Mouse (Mus musculus): ENCODE results near the gene Slc16a10. TPM values are rescaled to one million over a fixed set of nuclear protein-coding genes. Genes with fewer than 3 reads are reported as not detected.

Slc16a10 gene
- polyA plus RNA-seq, 1 experiment, result 114 TPM

- WGBS, result 41% methylated on average over 10 of the region's 10 CpGs
- Histone ChIP-seq H3K4me3 (ENCODE audit: low read depth, low read length) (no peak overlapping the region), H3K4me1 (ENCODE audit: control insufficient read depth, insufficient read depth, insufficient read length, low read length) (no peaks in the 10 kb centered on the region), H3K36me3 (ENCODE audit: control insufficient read depth, insufficient read depth, low read length) (no peaks in the 10 kb centered on the region), H3K27me3 (ENCODE audit: control insufficient read depth, insufficient read depth, low read length) (no peaks in the 10 kb centered on the region), H3K27ac (ENCODE audit: insufficient read depth, low read depth, low read length) (no peak overlapping the region)
- TF ChIP-seq CTCF (IDR thresholded peaks at IDR 0.05; ENCODE audit: extremely low read depth, insufficient read length, insufficient replicate concordance, low read depth, low read length), result no peak
These were observed 135.1 kb downstream of the Slc16a10 start for GRCm38 (mm10) chr10:40006963-40007362.

- H3K27ac ChIP-seq (ENCODE audit: insufficient read depth, low read depth, low read length), result no peak overlapping the region
- H3K27me3 ChIP-seq (ENCODE audit: control insufficient read depth, insufficient read depth, low read length), result no peaks in the 10 kb centered on the region
- 89% methylated on average over 2 of the region's 2 CpGs for WGBS
- H3K36me3 ChIP-seq (ENCODE audit: control insufficient read depth, insufficient read depth, low read length), result no peaks in the 10 kb centered on the region
- TF ChIP-seq CTCF (IDR thresholded peaks at IDR 0.05; ENCODE audit: extremely low read depth, insufficient read length, insufficient replicate concordance, low read depth, low read length) (no peak), POLR2A (IDR thresholded peaks at IDR 0.05; ENCODE audit: low read depth, low read length) (no peak)
- H3K4me3 ChIP-seq (ENCODE audit: low read depth, low read length), result no peak overlapping the region
- H3K4me1 ChIP-seq (ENCODE audit: control insufficient read depth, insufficient read depth, insufficient read length, low read length), result no peaks in the 10 kb centered on the region
These were observed 141.3 kb downstream of the Slc16a10 start for GRCm38 (mm10) chr10:40000746-40001145.

DNA sequence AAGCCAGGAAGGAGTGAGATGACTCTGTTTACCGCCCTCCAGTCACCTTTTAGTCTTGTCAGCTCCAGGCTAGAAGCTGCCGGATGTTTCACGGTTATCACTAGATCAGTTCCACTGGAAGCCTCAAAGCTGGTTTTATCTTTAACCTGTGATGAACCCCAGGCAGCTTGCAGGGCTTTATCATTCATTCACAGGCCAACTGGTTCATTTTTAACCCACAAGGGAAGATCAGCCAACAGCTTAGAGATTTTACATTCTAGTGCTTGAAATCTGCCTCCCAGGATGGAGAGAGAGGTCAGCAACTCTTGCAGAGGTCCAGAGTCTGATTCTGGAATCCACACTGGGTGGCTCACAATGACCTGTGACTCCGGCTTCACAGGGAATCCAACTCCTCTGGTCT, 150.9 kb downstream of the Slc16a10 start:
- no peak overlapping the region for H3K27ac ChIP-seq (ENCODE audit: insufficient read depth, low read depth, low read length)

GRCm38 (mm10) chr10:39986466-39986865, 155.6 kb downstream of the Slc16a10 start, which contains the start of gene Mfsd4b5:
Mfsd4b5 (minus strand) TSS chr10:39986646.
- WGBS, result 70% methylated on average over 12 of the region's 12 CpGs
- no peaks in the 10 kb centered on the region for H3K36me3 ChIP-seq (ENCODE audit: control insufficient read depth, insufficient read depth, low read length)
- no peaks in the 10 kb centered on the region for H3K27me3 ChIP-seq (ENCODE audit: control insufficient read depth, insufficient read depth, low read length)
- H3K4me3 ChIP-seq (ENCODE audit: low read depth, low read length), result no peak within 1 kb of the TSS
- H3K27ac ChIP-seq (ENCODE audit: insufficient read depth, low read depth, low read length), result no peak within 1 kb of the TSS
- TF ChIP-seq POLR2A (IDR thresholded peaks at IDR 0.05; ENCODE audit: low read depth, low read length) (no peak), CTCF (IDR thresholded peaks at IDR 0.05; ENCODE audit: extremely low read depth, insufficient read length, insufficient replicate concordance, low read depth, low read length) (no peak)
- no peaks in the 10 kb centered on the region for H3K4me1 ChIP-seq (ENCODE audit: control insufficient read depth, insufficient read depth, insufficient read length, low read length)

More for the DNA sequence above, 150.9 kb downstream of the Slc16a10 start:
- Histone ChIP-seq H3K27me3 (ENCODE audit: control insufficient read depth, insufficient read depth, low read length) (no peaks in the 10 kb centered on the region), H3K36me3 (ENCODE audit: control insufficient read depth, insufficient read depth, low read length) (no peaks in the 10 kb centered on the region), H3K4me1 (ENCODE audit: control insufficient read depth, insufficient read depth, insufficient read length, low read length) (no peaks in the 10 kb centered on the region), H3K4me3 (ENCODE audit: low read depth, low read length) (no peak overlapping the region)
- TF ChIP-seq POLR2A (IDR thresholded peaks at IDR 0.05; ENCODE audit: low read depth, low read length) (no peak), CTCF (IDR thresholded peaks at IDR 0.05; ENCODE audit: extremely low read depth, insufficient read length, insufficient replicate concordance, low read depth, low read length) (no peak)
- WGBS, result 43% methylated on average over 4 of the region's 4 CpGs

Other genes starting within 250 kb of the Slc16a10 start
- 0.43 and 0.52 TPM in 2 replicates for gene Mfsd4b4, start 243.0 kb downstream of the Slc16a10 start, polyA plus RNA-seq (2012; rRNA removed)
- 6.4 and 21.7 TPM in 2 replicates for gene Mfsd4b2, start 215.3 kb downstream of the Slc16a10 start, polyA plus RNA-seq (2012; rRNA removed)
- gene Mfsd4b3, start 182.1 kb downstream of the Slc16a10 start, polyA plus RNA-seq (2012; rRNA removed), result 8.2 and 13.3 TPM in 2 replicates
- 0.46 and 0.74 TPM in 2 replicates for gene Mfsd4b5, start 155.6 kb downstream of the Slc16a10 start, polyA plus RNA-seq (2012; rRNA removed)
- 0.05 TPM in 1 of 2 replicates, not detected in the other for gene Mfsd4b1, start 117.0 kb downstream of the Slc16a10 start, polyA plus RNA-seq (2012; rRNA removed)
- gene Rpf2, start 104.8 kb upstream of the Slc16a10 start, polyA plus RNA-seq (2012; rRNA removed), result 1.1 and 1.3 TPM in 2 replicates
- gene Gtf3c6, start 115.8 kb upstream of the Slc16a10 start, polyA plus RNA-seq (2012; rRNA removed), result 1.3 and 2.4 TPM in 2 replicates
- 0.95 and 1.7 TPM in 2 replicates for gene Amd1, start 159.9 kb upstream of the Slc16a10 start, polyA plus RNA-seq (2012; rRNA removed)
- 1.4 and 2.8 TPM in 2 replicates for gene Cdk19, start 197.3 kb upstream of the Slc16a10 start, polyA plus RNA-seq (2012; rRNA removed)

Data from small intestine, adult 2 months (tissue).